Mouse (Mus musculus) adrenal gland, postnatal 14 days (tissue): ENCODE measurements around the gene Gcgr. TPM values are rescaled to one million over a fixed set of nuclear protein-coding genes. Genes with fewer than 3 reads are reported as not detected.
A peak's percentile ranks its signal among the peaks of the same experiment; 100 is the strongest.
"Not testable (repeated sequence)": the region's sequence is repeated elsewhere in the genome, so short reads cannot be mapped to it uniquely, and the experiment has no call there.

Source experiments
- DNase-seq: peaks from one replicate; pipeline ENCODE4 v3.0.0; 2021; ENCODE audit warnings: mixed read lengths
- total RNA-seq: library from RNA; stranded (reverse); gene quantifications from 2 replicates; pipeline ENCODE4 v1.2.3, GENCODE M21; 2021

Gene Gcgr
- total RNA-seq, 1 experiment from 2014 or later, result 11.7 TPM

- no peak for DNase-seq
Measured at GRCm38 (mm10) chr11:120571754-120572416, 41.4 kb downstream of the Gcgr start.

- DNase-seq, result no peak
Measured at GRCm38 (mm10) chr11:120572417-120572751, 41.9 kb downstream of the Gcgr start.

- peak; percentile 100 for DNase-seq
Measured at GRCm38 (mm10) chr11:120572752-120573584, 42.5 kb downstream of the Gcgr start, which contains the start of gene P4hb. TSS of gene P4hb (minus strand) at chr11:120573253.

- no peak for DNase-seq
Measured at GRCm38 (mm10) chr11:120573585-120574277, 43.2 kb downstream of the Gcgr start.

GRCm38 (mm10) chr11:120574278-120574600, 43.7 kb downstream of the Gcgr start:
- DNase-seq, result no peak

GRCm38 (mm10) chr11:120575046-120575445, 44.5 kb downstream of the Gcgr start:
- no peak for DNase-seq

GRCm38 (mm10) chr11:120575940-120576339, 45.4 kb downstream of the Gcgr start:
- no peak for DNase-seq

GRCm38 (mm10) chr11:120576365-120576981, 46.0 kb downstream of the Gcgr start:
- no peak for DNase-seq

GRCm38 (mm10) chr11:120577211-120578023, 46.9 kb downstream of the Gcgr start:
- peak; percentile 52 for DNase-seq

GRCm38 (mm10) chr11:120578024-120578693, 47.7 kb downstream of the Gcgr start:
- peak; percentile 14 for DNase-seq

GRCm38 (mm10) chr11:120578694-120579243, 48.3 kb downstream of the Gcgr start:
- DNase-seq, result peak; percentile 21

GRCm38 (mm10) chr11:120579316-120580107, 49.0 kb downstream of the Gcgr start:
- peak; percentile 81 for DNase-seq

- DNase-seq, result peak; percentile 12
Measured at GRCm38 (mm10) chr11:120580190-120580589, 49.7 kb downstream of the Gcgr start.

GRCm38 (mm10) chr11:120580871-120581331, 50.4 kb downstream of the Gcgr start:
- DNase-seq, result peak; percentile 51

- DNase-seq, result peak; percentile 95
Measured at GRCm38 (mm10) chr11:120581490-120582267, 51.2 kb downstream of the Gcgr start, which contains the start of gene Arhgdia. TSS of gene Arhgdia (minus strand) at chr11:120581624.

GRCm38 (mm10) chr11:120582268-120582981, 51.9 kb downstream of the Gcgr start:
- DNase-seq, result peak; percentile 53

- not testable (repeated sequence) for DNase-seq
Measured at GRCm38 (mm10) chr11:120582982-120583293, 52.4 kb downstream of the Gcgr start.

- DNase-seq, result no peak
Measured at GRCm38 (mm10) chr11:120583937-120584336, 53.4 kb downstream of the Gcgr start.
